ENCODE assay signal across 14 mouse cellular contexts in genomic region chr10:53984086-53984485, GRCm38 (mm10).
A peak's percentile ranks its signal among the peaks of the same experiment; 100 is the strongest.
DNase-seq lines count a peak whose midpoint lies in the region; ATAC-seq and TF ChIP-seq lines count a peak whose summit lies in the region.
"Had no signal": no experiment of that assay in that cellular context is flagged by ENCODE, and none has a peak within 500 bp of the region (broad histone marks: within the 10 kb centered on the region; RNA-seq: fewer than 3 reads in every experiment).

No protein-coding gene starts in this region.

- H3K9ac ChIP-seq in forebrain, embryonic 13.5 days = no peak overlapping the region
- no peak overlapping the region for H3K9ac ChIP-seq in forebrain, embryonic 11.5 days (ENCODE audit: low read length)
- H3K9ac ChIP-seq: lung, embryonic 15.5 days had no signal

- H3K4me2 ChIP-seq in forebrain, embryonic 13.5 days = no peak overlapping the region
- H3K4me2 ChIP-seq in forebrain, embryonic 11.5 days (ENCODE audit: low read depth, low read length, severe bottlenecking) = no peak overlapping the region
- H3K4me2 ChIP-seq: lung, embryonic 15.5 days had no signal

- H3K36me3 ChIP-seq in forebrain, embryonic 13.5 days (ENCODE audit: poor library complexity, severe bottlenecking) = no peaks in the 10 kb centered on the region
- H3K36me3 ChIP-seq in forebrain, embryonic 11.5 days (ENCODE audit: control insufficient read depth, insufficient read depth, low read length) = no peaks in the 10 kb centered on the region
- H3K36me3 ChIP-seq: lung, embryonic 15.5 days had no signal

- no peaks in the 10 kb centered on the region for H3K9me3 ChIP-seq in forebrain, embryonic 13.5 days (replicated peaks)
- H3K9me3 ChIP-seq in forebrain, embryonic 11.5 days (ENCODE audit: control insufficient read depth, low read length) = no peaks in the 10 kb centered on the region
- H3K9me3 ChIP-seq: lung, embryonic 15.5 days; megakaryocyte, embryonic 14.5 days had no signal

- WGBS in forebrain, embryonic 13.5 days = 58% methylated on average over 3 of the region's 3 CpGs
- WGBS in forebrain, embryonic 11.5 days = 65% methylated on average over 3 of the region's 3 CpGs

- DNase-seq in forebrain, embryonic 11.5 days (ENCODE audit: low spot score) = no peak
- DNase-seq in left cerebral cortex, postnatal 4 days = peak; percentile 3
- DNase-seq in left cerebral cortex, adult 2 months (ENCODE audit: extremely low spot score in 1 of 2, low spot score in 2 of 2) = no peak
- peak; percentile 64 for DNase-seq in brain, embryonic 14.5 days (ENCODE audit: low read depth)
- peak; percentile 56 for DNase-seq in layer of hippocampus, adult 9-11 months
- no peak for DNase-seq in testis, postnatal 14 days (ENCODE audit: low spot score)
- DNase-seq in retina, postnatal 1 day = no peak
- DNase-seq: adrenal gland, postnatal 10 days; gastrocnemius, postnatal 14 days; liver had no signal

- H3K4me1 ChIP-seq in forebrain, embryonic 13.5 days = 0 out of 2 replicates have a peak, but pooled peaks cover 4% of the 10 kb centered on the region
- no peaks in the 10 kb centered on the region for H3K4me1 ChIP-seq in forebrain, embryonic 11.5 days (replicated peaks; ENCODE audit: control insufficient read depth, insufficient read depth, low read length)
- H3K4me1 ChIP-seq: lung, embryonic 15.5 days had no signal

- H3K27ac ChIP-seq in forebrain, embryonic 13.5 days = no peak overlapping the region
- no peak overlapping the region for H3K27ac ChIP-seq in forebrain, embryonic 11.5 days (ENCODE audit: low read depth, low read length)
- no peak overlapping the region for H3K27ac ChIP-seq in left cerebral cortex, adult 2 months
- H3K27ac ChIP-seq: kidney, postnatal 0 days; lung, embryonic 15.5 days had no signal

- TF ChIP-seq POLR2A in brain, embryonic 14.5 days (IDR thresholded peaks at IDR 0.05; ENCODE audit: borderline replicate concordance, extremely low read depth, insufficient read depth, insufficient read length, poor library complexity, severe bottlenecking) = no peak

- no peak overlapping the region for H3K4me3 ChIP-seq in forebrain, embryonic 13.5 days
- H3K4me3 ChIP-seq in forebrain, embryonic 11.5 days (ENCODE audit: low read depth, low read length) = no peak overlapping the region
- H3K4me3 ChIP-seq in left cerebral cortex, adult 2 months = no peak overlapping the region
- H3K4me3 ChIP-seq: lung, embryonic 15.5 days; megakaryocyte, embryonic 14.5 days had no signal

- no peaks in the 10 kb centered on the region for H3K27me3 ChIP-seq in forebrain, embryonic 13.5 days
- no peaks in the 10 kb centered on the region for H3K27me3 ChIP-seq in forebrain, embryonic 11.5 days (ENCODE audit: control insufficient read depth, insufficient read depth, low read length)
- H3K27me3 ChIP-seq: lung, embryonic 15.5 days; megakaryocyte, embryonic 14.5 days had no signal

- TF ChIP-seq CTCF in left cerebral cortex, adult 2 months (IDR thresholded peaks at IDR 0.05) = no peak
- TF ChIP-seq CTCF in brain, embryonic 14.5 days (IDR thresholded peaks at IDR 0.05; ENCODE audit: borderline replicate concordance, extremely low read depth, insufficient read depth, insufficient read length) = no peak

- peak; percentile 67 for ATAC-seq in forebrain, embryonic 13.5 days
- ATAC-seq in forebrain, embryonic 11.5 days (replicated peaks; ENCODE audit: low FRiP score) = no peak

- intact Hi-C loops in left cerebral cortex, postnatal 4 days (cut with DNase I) = no loop called here
- intact Hi-C loops in left cerebral cortex, adult 2 months (cut with DNase I) = no loop called here

Comparison
In these comparisons a context has a peak if more than half of its experiments do, and no peak if none do; other contexts are left out.
1. DNase-seq: peak in left cerebral cortex, postnatal 4 days (single experiment), brain, embryonic 14.5 days (single experiment) and layer of hippocampus, adult 9-11 months (single experiment); none in forebrain, embryonic 11.5 days (single experiment), left cerebral cortex, adult 2 months (0 of 2), testis, postnatal 14 days (single experiment) and retina, postnatal 1 day (single experiment).